Mouse (Mus musculus): ENCODE data around the gene Tigd3. TPM values are rescaled to one million over a fixed set of nuclear protein-coding genes. Genes with fewer than 3 reads are reported as not detected.

Tigd3 gene
- total RNA-seq, 1 experiment from 2014 or later = 2.8 TPM

GRCm38 (mm10) chr19:5848826-5849672 lies 44.9 kb downstream of the Tigd3 start:
- ATAC-seq (replicated peaks; ENCODE audit: low read depth, poor library complexity, severe bottlenecking) = no peak

- 0 out of 2 replicates have a peak, but pooled peaks have one; percentile 2 for ATAC-seq (replicated peaks; ENCODE audit: low read depth, poor library complexity, severe bottlenecking)
Measured at GRCm38 (mm10) chr19:5848032-5848825, 45.7 kb downstream of the Tigd3 start.

DNA sequence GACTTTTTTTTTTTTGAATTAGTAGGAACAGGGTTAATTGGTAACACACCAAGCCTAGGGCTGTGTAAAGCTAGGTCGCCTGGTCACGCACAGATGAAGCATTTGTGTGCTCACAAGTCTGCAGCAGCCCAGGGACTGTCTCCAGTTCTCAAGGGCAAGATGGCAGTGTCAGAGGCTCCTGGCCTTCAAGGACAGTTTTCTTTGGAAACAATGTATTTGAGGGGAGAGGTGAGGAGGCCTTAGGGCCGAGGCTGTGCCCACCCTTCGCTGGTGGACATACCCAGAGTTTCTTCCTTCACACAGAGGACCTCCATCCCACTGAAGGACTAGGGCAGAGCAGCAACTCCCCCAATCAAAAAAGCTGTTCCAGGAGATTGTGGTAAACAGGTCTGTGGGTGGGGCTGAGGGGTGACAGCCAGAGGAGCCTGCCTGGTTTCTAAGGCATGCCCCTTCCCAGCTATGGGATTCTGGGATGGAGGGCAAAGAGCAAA lies 46.6 kb downstream of the Tigd3 start:
- ATAC-seq (replicated peaks; ENCODE audit: low read depth, poor library complexity, severe bottlenecking) = no peak

GRCm38 (mm10) chr19:5846557-5847305 lies 47.2 kb downstream of the Tigd3 start:
- ATAC-seq (replicated peaks; ENCODE audit: low read depth, poor library complexity, severe bottlenecking) = peak; percentile 11

DNA sequence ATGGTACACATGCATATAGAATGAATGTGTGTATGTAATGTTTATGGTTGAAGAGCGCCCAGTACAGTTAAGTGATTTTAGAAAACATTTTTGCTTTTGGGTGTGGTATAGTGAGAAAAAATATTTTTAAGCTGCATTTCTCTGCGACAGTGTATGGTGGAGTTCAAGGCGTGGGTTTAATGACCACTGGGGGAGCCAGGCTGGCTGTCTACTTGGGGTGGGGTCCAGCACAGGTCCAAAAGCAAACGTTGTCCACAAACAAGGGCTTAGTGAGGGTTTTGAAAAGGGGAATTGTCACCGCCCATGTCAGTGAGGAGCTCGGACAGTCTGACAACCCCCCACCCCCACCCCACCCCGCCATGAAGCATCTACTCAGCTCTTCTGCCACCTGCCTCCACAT lies 47.8 kb downstream of the Tigd3 start:
- ATAC-seq (replicated peaks; ENCODE audit: low read depth, poor library complexity, severe bottlenecking) = no peak

GRCm38 (mm10) chr19:5845319-5846135 lies 48.4 kb downstream of the Tigd3 start:
- ATAC-seq (replicated peaks; ENCODE audit: low read depth, poor library complexity, severe bottlenecking) = peak; percentile 28

GRCm38 (mm10) chr19:5844831-5845318 lies 49.1 kb downstream of the Tigd3 start:
- ATAC-seq (replicated peaks; ENCODE audit: low read depth, poor library complexity, severe bottlenecking) = peak; percentile 13

DNA sequence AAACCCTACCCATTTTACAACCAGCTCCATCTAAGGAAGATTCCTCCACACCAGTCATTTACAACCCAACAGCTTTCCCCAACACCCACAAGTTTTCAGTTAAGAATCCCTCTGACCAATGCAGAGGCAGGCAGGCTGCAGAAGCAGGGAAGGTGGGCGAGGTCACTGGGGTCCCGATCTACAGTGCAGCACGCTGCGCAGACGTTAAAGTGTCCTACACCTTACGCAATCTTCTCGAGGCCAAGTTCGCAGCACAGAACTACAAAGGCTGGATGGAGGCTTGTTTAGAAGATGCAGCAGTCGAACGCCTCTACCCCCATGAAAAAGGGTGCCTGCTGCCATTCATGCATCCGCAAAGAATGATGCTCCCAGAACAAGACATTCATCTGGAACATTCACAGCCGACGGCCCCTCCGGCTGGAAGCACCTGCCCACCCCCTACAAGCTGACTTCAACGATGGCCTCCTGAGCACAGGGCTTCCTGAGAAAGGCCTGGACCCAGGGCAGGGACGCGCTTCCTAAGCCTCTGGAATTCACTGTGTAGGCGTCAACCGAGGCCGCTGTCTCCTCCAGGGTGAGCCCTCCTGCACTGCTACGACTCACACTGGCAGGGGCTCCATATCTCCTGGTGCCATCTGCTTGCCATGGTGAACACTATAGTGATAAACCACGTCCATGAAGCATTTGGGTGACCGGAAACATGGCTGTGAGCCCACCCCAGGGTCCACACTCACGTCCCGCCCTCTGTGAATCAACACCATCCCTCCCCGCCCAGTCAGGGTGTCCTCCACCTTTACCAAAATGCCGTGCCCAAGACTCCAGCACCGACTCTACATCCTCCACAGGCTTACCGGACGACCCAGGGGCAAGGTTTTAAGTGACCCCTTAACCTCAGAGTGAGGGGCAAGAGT lies 49.9 kb downstream of the Tigd3 start:
- no peak for ATAC-seq (replicated peaks; ENCODE audit: low read depth, poor library complexity, severe bottlenecking)

- ATAC-seq (replicated peaks; ENCODE audit: low read depth, poor library complexity, severe bottlenecking) = no peak
Measured at GRCm38 (mm10) chr19:5842785-5843730, 50.9 kb downstream of the Tigd3 start.

GRCm38 (mm10) chr19:5841999-5842784 lies 51.8 kb downstream of the Tigd3 start:
- ATAC-seq (replicated peaks; ENCODE audit: low read depth, poor library complexity, severe bottlenecking) = no peak

GRCm38 (mm10) chr19:5841389-5841946 lies 52.5 kb downstream of the Tigd3 start:
- ATAC-seq (replicated peaks; ENCODE audit: low read depth, poor library complexity, severe bottlenecking) = no peak

Other genes starting within 250 kb of the Tigd3 start
- gene Sipa1, start 230.4 kb downstream of the Tigd3 start, total RNA-seq (2017) = 23.0 and 113 TPM in 2 replicates
- 18.8 and 21.6 TPM in 2 replicates for gene Map3k11, start 205.4 kb downstream of the Tigd3 start, total RNA-seq (2017)
- 18.0 and 19.8 TPM in 2 replicates for gene Pcnx3, start 205.2 kb downstream of the Tigd3 start, total RNA-seq (2017)
- gene Kcnk7, start 189.8 kb downstream of the Tigd3 start, total RNA-seq (2017) = not detected in 2 replicates
- gene Ehbp1l1, start 167.8 kb downstream of the Tigd3 start, total RNA-seq (2017) = 29.8 and 31.7 TPM in 2 replicates
- 17.8 and 35.4 TPM in 2 replicates for gene Fam89b, start 164.5 kb downstream of the Tigd3 start, total RNA-seq (2017)
- gene Ltbp3, start 153.2 kb downstream of the Tigd3 start, total RNA-seq (2017) = 11.9 and 18.1 TPM in 2 replicates
- 23.5 and 30.9 TPM in 2 replicates for gene Scyl1, start 122.7 kb downstream of the Tigd3 start, total RNA-seq (2017)
- 21.1 and 26.8 TPM in 2 replicates for gene Frmd8, start 18.9 kb downstream of the Tigd3 start, total RNA-seq (2017)
- 34.0 and 41.0 TPM in 2 replicates for gene Slc25a45, start 16.3 kb downstream of the Tigd3 start, total RNA-seq (2017)
- gene Dpf2, start 18.9 kb upstream of the Tigd3 start, total RNA-seq (2017) = 87.4 and 131 TPM in 2 replicates
- not detected in 2 replicates for gene Cdc42ep2, start 30.7 kb upstream of the Tigd3 start, total RNA-seq (2017)
- 61.2 and 63.5 TPM in 2 replicates for gene Pola2, start 70.1 kb upstream of the Tigd3 start, total RNA-seq (2017)
- gene Slc22a20, start 92.0 kb upstream of the Tigd3 start, total RNA-seq (2017) = not detected in 2 replicates
- 29.9 and 37.2 TPM in 2 replicates for gene Capn1, start 121.7 kb upstream of the Tigd3 start, total RNA-seq (2017)
- gene Syvn1, start 152.4 kb upstream of the Tigd3 start, total RNA-seq (2017) = 5.9 and 6.5 TPM in 2 replicates
- 25.8 and 35.8 TPM in 2 replicates for gene Mrpl49, start 163.6 kb upstream of the Tigd3 start, total RNA-seq (2017)
- gene Fau, start 163.7 kb upstream of the Tigd3 start, total RNA-seq (2017) = 1,809 and 1,850 TPM in 2 replicates
- 10.3 and 11.6 TPM in 2 replicates for gene Znhit2, start 167.0 kb upstream of the Tigd3 start, total RNA-seq (2017)
- 4.9 and 5.9 TPM in 2 replicates for gene Tm7sf2, start 174.2 kb upstream of the Tigd3 start, total RNA-seq (2017)
- gene Vps51, start 183.1 kb upstream of the Tigd3 start, total RNA-seq (2017) = 43.1 and 54.1 TPM in 2 replicates
- not detected in 2 replicates for gene Tmem262, start 185.9 kb upstream of the Tigd3 start, total RNA-seq (2017)
- not detected in 2 replicates for gene Gm28374, start 188.1 kb upstream of the Tigd3 start, total RNA-seq (2017)
- 25.2 and 34.0 TPM in 2 replicates for gene Zfpl1, start 190.8 kb upstream of the Tigd3 start, total RNA-seq (2017)
- 25.8 and 26.2 TPM in 2 replicates for gene Cdca5, start 190.8 kb upstream of the Tigd3 start, total RNA-seq (2017)
- 0.46 TPM in 1 of 2 replicates, not detected in the other for gene AC131692.1, start 200.3 kb upstream of the Tigd3 start, total RNA-seq (2017)
- gene Naaladl1, start 211.6 kb upstream of the Tigd3 start, total RNA-seq (2017) = not detected in 2 replicates
- 4.9 and 8.2 TPM in 2 replicates for gene Sac3d1, start 224.5 kb upstream of the Tigd3 start, total RNA-seq (2017)
- 11.3 and 17.0 TPM in 2 replicates for gene Snx15, start 234.2 kb upstream of the Tigd3 start, total RNA-seq (2017)
- gene Batf2, start 246.8 kb upstream of the Tigd3 start, total RNA-seq (2017) = 0.44 and 0.78 TPM in 2 replicates
- gene Arl2, start 247.4 kb upstream of the Tigd3 start, total RNA-seq (2017) = 27.6 and 36.5 TPM in 2 replicates

Data from common myeloid progenitor, adult 5-6 weeks (primary cell).